Mouse (Mus musculus): Measurements from ENCODE around the gene 1110008L16Rik. TPM values are rescaled to one million over a fixed set of nuclear protein-coding genes. Genes with fewer than 3 reads are reported as not detected.
A peak's percentile ranks its signal among the peaks of the same experiment; 100 is the strongest.

1110008L16Rik gene
- polyA plus RNA-seq, 1 experiment from 2014 or later: 15.1 TPM

DNA sequence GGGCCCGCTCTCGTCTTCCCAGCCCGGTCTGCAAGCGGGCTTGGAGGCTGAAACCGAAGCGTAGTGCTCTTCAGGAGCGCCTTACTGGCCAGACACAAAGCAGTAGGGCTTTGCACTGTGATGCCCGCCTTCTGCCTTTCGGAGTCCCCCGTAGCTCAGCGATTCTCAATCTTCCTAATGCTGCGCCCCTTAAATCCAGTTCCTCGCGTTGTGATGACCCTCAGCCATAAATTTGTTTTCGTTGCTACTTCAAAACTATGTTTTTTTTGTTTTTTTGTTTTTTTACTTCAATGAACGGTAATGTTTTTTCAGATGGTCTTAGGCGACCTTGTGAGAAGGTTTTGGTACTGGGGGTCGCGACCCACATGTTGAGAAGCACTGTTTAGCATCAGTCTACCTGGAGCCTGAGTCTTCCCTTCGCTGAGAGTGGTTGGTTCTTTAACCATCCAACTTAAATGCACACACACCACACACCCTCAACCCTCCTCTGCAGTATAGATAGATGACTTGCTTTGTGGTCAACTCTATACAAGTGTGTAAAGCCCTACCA is 99.8 kb downstream of the 1110008L16Rik start:
- no peak for DNase-seq (ENCODE audit: low spot score)
- Histone ChIP-seq H3K27ac (replicated peaks) (peak overlapping the region; percentile 94), H3K4me1 (peaks cover 22% of the 10 kb centered on the region), H3K9me3 (replicated peaks) (no peaks in the 10 kb centered on the region), H3K27me3 (ENCODE audit: low read depth, poor library complexity, severe bottlenecking) (no peaks in the 10 kb centered on the region), H3K36me3 (peaks cover 30% of the 10 kb centered on the region), H3K4me3 (peak overlapping the region; percentile 95)
- WGBS: 2% methylated on average over 20 of the region's 20 CpGs

DNA sequence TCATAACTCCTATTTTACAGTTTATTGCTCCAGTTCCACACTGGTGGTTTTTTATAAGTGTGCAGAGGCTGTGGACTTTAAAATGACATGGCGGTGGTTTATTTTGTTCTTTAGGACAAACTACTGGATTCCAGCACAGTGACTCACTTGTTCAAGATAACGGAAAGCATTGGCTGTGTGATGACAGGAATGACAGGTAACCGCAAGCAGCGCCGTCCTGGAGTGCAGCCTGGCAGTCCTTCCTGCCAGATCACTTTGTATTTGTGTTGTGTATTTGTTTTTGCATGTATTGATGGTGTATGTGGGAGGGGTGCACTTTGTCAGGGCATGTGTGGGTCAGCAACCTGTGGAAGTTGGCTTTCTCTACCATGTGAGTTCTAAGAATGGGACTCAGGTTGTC is 108.5 kb downstream of the 1110008L16Rik start:
- peaks cover 80% of the 10 kb centered on the region for H3K36me3 ChIP-seq
- no peaks in the 10 kb centered on the region for H3K4me1 ChIP-seq
- H3K27me3 ChIP-seq (ENCODE audit: low read depth, poor library complexity, severe bottlenecking): no peaks in the 10 kb centered on the region
- WGBS: 94% methylated on average over 5 of the region's 5 CpGs
- H3K9me3 ChIP-seq (replicated peaks): no peaks in the 10 kb centered on the region
- DNase-seq (ENCODE audit: low spot score): no peak
- H3K27ac ChIP-seq (replicated peaks): no peak overlapping the region
- no peak overlapping the region for H3K4me3 ChIP-seq

- Histone ChIP-seq H3K4me3 (no peak overlapping the region), H3K4me1 (no peaks in the 10 kb centered on the region), H3K36me3 (peaks cover 99% of the 10 kb centered on the region), H3K27ac (replicated peaks) (no peak overlapping the region), H3K9me3 (replicated peaks) (no peaks in the 10 kb centered on the region), H3K27me3 (ENCODE audit: low read depth, poor library complexity, severe bottlenecking) (no peaks in the 10 kb centered on the region)
- WGBS: 92% methylated on average over 5 of the region's 5 CpGs
- DNase-seq (ENCODE audit: low spot score): no peak
Observed at GRCm38 (mm10) chr12:55415255-55415654, 115.9 kb downstream of the 1110008L16Rik start.

GRCm38 (mm10) chr12:55415762-55416161 is 116.4 kb downstream of the 1110008L16Rik start:
- H3K27me3 ChIP-seq (ENCODE audit: low read depth, poor library complexity, severe bottlenecking): no peaks in the 10 kb centered on the region
- no peak overlapping the region for H3K4me3 ChIP-seq
- peaks cover 99% of the 10 kb centered on the region for H3K36me3 ChIP-seq
- 89% methylated on average over 1 of the region's 1 CpGs for WGBS
- no peaks in the 10 kb centered on the region for H3K4me1 ChIP-seq
- no peak for DNase-seq (ENCODE audit: low spot score)
- peaks cover 3% of the 10 kb centered on the region; the same call in 1 of the 2 replicates for H3K9me3 ChIP-seq (replicated peaks)
- no peak overlapping the region for H3K27ac ChIP-seq (replicated peaks)

DNA sequence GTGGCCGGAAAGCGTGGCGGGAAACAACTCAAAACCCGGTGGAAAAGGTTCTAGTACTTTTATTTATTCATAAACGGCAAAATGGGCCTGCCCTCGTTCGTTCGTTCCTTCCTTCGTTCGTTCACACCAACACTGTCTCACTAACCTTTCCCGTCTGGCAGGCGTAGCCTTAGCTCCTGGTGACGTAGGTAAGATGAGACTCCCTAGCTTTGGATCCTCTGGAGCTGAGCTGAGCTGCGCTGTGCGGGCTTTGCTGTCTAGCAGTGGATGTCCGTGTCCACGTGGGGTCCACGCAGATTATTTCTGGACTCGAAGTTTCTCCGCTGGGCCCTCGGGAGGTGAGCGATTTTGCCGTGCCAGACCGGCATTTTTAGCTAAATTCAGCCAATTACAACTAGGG is 120.8 kb downstream of the 1110008L16Rik start:
- peaks cover 56% of the 10 kb centered on the region for H3K36me3 ChIP-seq
- DNase-seq (ENCODE audit: low spot score): no peak
- no peaks in the 10 kb centered on the region for H3K4me1 ChIP-seq
- peaks cover 3% of the 10 kb centered on the region; the same call in 1 of the 2 replicates for H3K9me3 ChIP-seq (replicated peaks)
- H3K4me3 ChIP-seq: no peak overlapping the region
- H3K27me3 ChIP-seq (ENCODE audit: low read depth, poor library complexity, severe bottlenecking): no peaks in the 10 kb centered on the region
- no peak overlapping the region for H3K27ac ChIP-seq (replicated peaks)
- 93% methylated on average over 24 of the region's 24 CpGs for WGBS

GRCm38 (mm10) chr12:55422057-55422456 is 122.7 kb downstream of the 1110008L16Rik start:
- Histone ChIP-seq H3K36me3 (peaks cover 38% of the 10 kb centered on the region), H3K4me3 (no peak overlapping the region), H3K9me3 (replicated peaks) (peaks cover 3% of the 10 kb centered on the region; the same call in 1 of the 2 replicates), H3K27me3 (ENCODE audit: low read depth, poor library complexity, severe bottlenecking) (no peaks in the 10 kb centered on the region), H3K27ac (replicated peaks) (no peak overlapping the region), H3K4me1 (no peaks in the 10 kb centered on the region)
- WGBS: 52% methylated on average over 3 of the region's 3 CpGs
- no peak for DNase-seq (ENCODE audit: low spot score)

DNA sequence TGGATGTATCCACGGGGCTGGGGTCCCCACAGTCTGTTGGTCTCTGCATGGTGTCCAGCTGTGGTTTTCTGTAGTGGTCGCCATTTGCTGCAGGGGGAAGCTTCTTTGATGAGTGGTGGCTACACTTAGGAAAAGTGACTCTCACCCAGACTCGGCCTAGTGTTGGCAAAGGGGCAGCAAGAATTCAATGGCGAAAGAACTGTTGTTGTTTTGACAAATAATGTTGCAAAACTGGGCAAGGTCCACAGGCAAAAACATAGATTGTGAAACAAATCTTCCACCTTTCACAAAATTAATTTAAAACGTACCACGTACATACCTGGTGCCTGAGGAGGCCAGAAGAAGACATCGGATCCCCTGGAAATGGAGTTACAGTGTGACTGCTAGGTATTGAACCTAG is 126.9 kb downstream of the 1110008L16Rik start:
- no peaks in the 10 kb centered on the region for H3K9me3 ChIP-seq (replicated peaks)
- H3K27me3 ChIP-seq (ENCODE audit: low read depth, poor library complexity, severe bottlenecking): no peaks in the 10 kb centered on the region
- WGBS: 89% methylated on average over 7 of the region's 7 CpGs
- no peaks in the 10 kb centered on the region for H3K36me3 ChIP-seq
- no peak overlapping the region for H3K4me3 ChIP-seq
- no peak overlapping the region for H3K27ac ChIP-seq (replicated peaks)
- H3K4me1 ChIP-seq: no peaks in the 10 kb centered on the region
- DNase-seq (ENCODE audit: low spot score): no peak

DNA sequence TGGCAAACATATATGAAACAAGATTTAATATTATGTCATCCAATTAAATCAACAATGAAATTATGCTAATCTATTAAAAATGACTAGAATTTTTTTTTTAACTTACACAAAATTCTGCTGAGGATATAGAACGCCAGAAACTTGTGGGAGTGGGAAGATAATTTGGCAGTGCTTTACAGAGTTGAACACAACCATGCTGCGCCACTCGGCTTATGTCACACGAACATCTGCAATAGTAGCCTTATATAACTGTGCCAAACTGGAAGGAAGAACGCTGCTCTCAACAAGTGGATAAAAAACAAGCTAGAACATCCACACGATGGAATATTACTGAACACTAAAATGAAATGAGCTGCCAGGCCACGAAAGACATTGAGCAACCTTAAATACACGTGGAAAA is 129.8 kb downstream of the 1110008L16Rik start:
- Histone ChIP-seq H3K4me1 (no peaks in the 10 kb centered on the region), H3K4me3 (no peak overlapping the region), H3K27ac (replicated peaks) (no peak overlapping the region), H3K36me3 (no peaks in the 10 kb centered on the region), H3K27me3 (ENCODE audit: low read depth, poor library complexity, severe bottlenecking) (no peaks in the 10 kb centered on the region), H3K9me3 (replicated peaks) (no peaks in the 10 kb centered on the region)
- WGBS: 89% methylated on average over 8 of the region's 8 CpGs
- DNase-seq (ENCODE audit: low spot score): no peak

DNA sequence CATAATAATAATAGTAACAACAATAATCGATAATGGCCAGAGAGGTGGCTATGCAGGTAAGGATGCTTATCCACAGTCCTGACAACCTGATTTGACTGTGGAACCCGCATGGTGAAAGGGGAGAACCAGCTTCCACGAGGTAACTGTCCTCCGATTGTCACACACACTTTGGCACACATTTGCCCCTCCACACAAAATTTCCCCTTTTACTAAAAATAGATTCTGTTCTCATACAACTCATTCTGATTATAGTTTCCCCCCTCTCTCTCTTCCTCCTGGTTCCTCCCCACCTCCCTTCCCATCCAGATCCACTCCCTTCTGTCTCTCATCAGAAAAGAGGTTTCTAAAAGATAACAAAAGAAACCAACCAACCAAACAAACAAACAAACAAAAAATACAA is 130.6 kb downstream of the 1110008L16Rik start:
- Histone ChIP-seq H3K27ac (replicated peaks) (no peak overlapping the region), H3K36me3 (no peaks in the 10 kb centered on the region), H3K27me3 (ENCODE audit: low read depth, poor library complexity, severe bottlenecking) (no peaks in the 10 kb centered on the region), H3K4me3 (no peak overlapping the region), H3K4me1 (no peaks in the 10 kb centered on the region), H3K9me3 (replicated peaks) (no peaks in the 10 kb centered on the region)
- DNase-seq (ENCODE audit: low spot score): no peak
- WGBS: 86% methylated on average over 4 of the region's 4 CpGs

Other genes with a start within 250 kb of the 1110008L16Rik start
- 43.9 and 47.0 TPM in 2 replicates for gene 2700097O09Rik, start 219.5 kb upstream of the 1110008L16Rik start, polyA plus RNA-seq (2016; fragmentation: Nextera tagmentation; extraction: Ambion mirVana)
- gene Srp54a, start 219.3 kb upstream of the 1110008L16Rik start, polyA plus RNA-seq (2016; fragmentation: Nextera tagmentation; extraction: Ambion mirVana): 141 and 156 TPM in 2 replicates
- 11.3 and 11.7 TPM in 2 replicates for gene Fam177a, start 175.1 kb upstream of the 1110008L16Rik start, polyA plus RNA-seq (2016; fragmentation: Nextera tagmentation; extraction: Ambion mirVana)
- 40.3 and 46.4 TPM in 2 replicates for gene Srp54b, start 144.5 kb upstream of the 1110008L16Rik start, polyA plus RNA-seq (2016; fragmentation: Nextera tagmentation; extraction: Ambion mirVana)
- 3.1 TPM in 1 of 2 replicates, not detected in the other for gene 1700047I17Rik2, start 100.0 kb upstream of the 1110008L16Rik start, polyA plus RNA-seq (2016; fragmentation: Nextera tagmentation; extraction: Ambion mirVana)
- gene Srp54c, start 69.4 kb upstream of the 1110008L16Rik start, polyA plus RNA-seq (2016; fragmentation: Nextera tagmentation; extraction: Ambion mirVana): 53.4 and 53.7 TPM in 2 replicates
- gene Ppp2r3c, start 3.4 kb downstream of the 1110008L16Rik start, polyA plus RNA-seq (2016; fragmentation: Nextera tagmentation; extraction: Ambion mirVana): 24.2 and 26.6 TPM in 2 replicates
- 496 and 514 TPM in 2 replicates for gene Psma6, start 84.6 kb downstream of the 1110008L16Rik start, polyA plus RNA-seq (2016; fragmentation: Nextera tagmentation; extraction: Ambion mirVana)
- 39.0 and 43.8 TPM in 2 replicates for gene Nfkbia, start 193.1 kb downstream of the 1110008L16Rik start, polyA plus RNA-seq (2016; fragmentation: Nextera tagmentation; extraction: Ambion mirVana)

Data from midbrain, embryonic 10.5 days (tissue).